Mouse (Mus musculus): ENCODE results near the gene Hectd4. TPM values are rescaled to one million over a fixed set of nuclear protein-coding genes. Genes with fewer than 3 reads are reported as not detected.
A peak's percentile ranks its signal among the peaks of the same experiment; 100 is the strongest.

Gene Hectd4
- polyA plus RNA-seq, 1 experiment from 2014 or later = 18.0 TPM

DNA sequence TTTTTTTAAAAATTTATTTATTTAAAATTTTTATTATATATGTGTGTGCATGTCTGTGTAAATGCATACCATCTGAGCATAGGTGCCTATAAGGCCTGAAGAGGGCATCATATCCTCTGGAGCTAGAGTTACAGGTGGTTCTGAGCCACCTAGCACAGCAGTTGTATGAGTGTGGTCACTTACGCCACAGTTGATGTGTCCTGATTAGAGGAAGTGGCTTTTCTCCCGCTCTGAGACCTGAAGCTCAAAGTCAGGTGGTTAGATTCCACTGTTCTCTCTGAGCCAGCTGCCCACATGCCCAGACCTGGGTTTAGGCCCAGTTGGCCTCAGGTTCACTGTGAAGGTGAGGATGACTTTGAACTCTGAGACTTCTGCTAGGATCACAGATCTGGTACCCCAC lies 44.6 kb downstream of the Hectd4 start:
- peaks cover 65% of the 10 kb centered on the region for H3K36me3 ChIP-seq
- H3K4me2 ChIP-seq (replicated peaks) = no peak overlapping the region
- no peak overlapping the region for H3K4me3 ChIP-seq (replicated peaks)
- 89% methylated on average over 2 of the region's 2 CpGs for WGBS
- H3K27ac ChIP-seq = no peak overlapping the region
- no peaks in the 10 kb centered on the region for H3K4me1 ChIP-seq (replicated peaks)
- no peak overlapping the region for H3K9ac ChIP-seq (replicated peaks)
- no peaks in the 10 kb centered on the region for H3K9me3 ChIP-seq
- no peaks in the 10 kb centered on the region for H3K27me3 ChIP-seq
- no peak for ATAC-seq

DNA sequence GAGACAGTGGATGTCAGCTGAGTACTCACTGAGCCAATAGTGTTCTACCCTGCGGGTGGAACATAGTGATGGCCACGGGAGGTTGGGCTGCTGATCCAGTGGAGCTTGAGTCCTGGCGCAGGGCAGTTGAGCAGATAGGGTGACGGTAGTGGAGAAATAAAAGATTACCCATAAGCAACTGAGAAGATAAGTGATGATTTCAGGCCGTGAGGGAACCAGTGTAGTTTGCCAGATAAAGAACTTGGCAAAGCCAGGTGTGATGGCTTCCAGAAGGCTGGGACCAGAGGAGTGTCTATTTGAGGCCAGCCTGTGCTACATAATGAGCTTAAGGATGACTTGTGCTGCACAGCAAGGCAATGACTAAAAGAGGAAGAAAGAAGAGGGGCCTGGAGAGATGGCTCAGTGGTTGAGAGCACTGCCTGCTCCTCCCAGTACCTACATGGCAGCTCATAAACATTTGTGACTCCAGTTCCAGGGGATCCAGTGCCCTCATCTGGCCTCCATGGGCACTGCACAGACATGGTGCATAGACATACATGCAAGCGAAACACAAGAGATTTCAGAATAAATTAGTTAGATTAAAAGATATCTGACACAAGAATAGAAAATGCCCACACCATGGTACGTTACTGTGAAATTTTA lies 46.8 kb downstream of the Hectd4 start:
- Histone ChIP-seq H3K27me3 (no peaks in the 10 kb centered on the region), H3K4me2 (replicated peaks) (no peak overlapping the region), H3K4me3 (replicated peaks) (no peak overlapping the region), H3K4me1 (replicated peaks) (no peaks in the 10 kb centered on the region), H3K9ac (replicated peaks) (no peak overlapping the region), H3K9me3 (no peaks in the 10 kb centered on the region), H3K36me3 (peaks cover 73% of the 10 kb centered on the region), H3K27ac (no peak overlapping the region)
- ATAC-seq = no peak
- 89% methylated on average over 7 of the region's 7 CpGs for WGBS

DNA sequence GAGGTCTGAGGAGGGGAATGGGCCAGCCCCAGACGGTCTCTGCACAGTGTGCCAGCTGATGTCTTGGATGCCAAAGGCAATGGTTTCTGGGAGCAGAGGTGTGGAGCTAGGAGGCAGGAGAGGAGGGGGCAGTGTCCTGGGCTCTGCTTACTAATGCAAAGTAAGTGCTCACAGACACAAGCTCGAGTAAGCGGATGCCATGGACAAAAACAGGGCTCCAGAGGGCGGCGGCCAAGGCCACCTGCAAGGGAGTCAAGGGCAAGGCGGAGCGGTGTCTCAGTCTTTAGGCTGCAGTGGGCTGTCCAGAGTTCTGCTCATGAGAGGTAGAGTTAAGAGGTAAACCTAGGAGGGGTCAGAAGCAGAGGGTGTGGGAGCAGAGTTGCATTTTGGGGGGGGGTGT lies 51.0 kb downstream of the Hectd4 start:
- Histone ChIP-seq H3K36me3 (peaks cover 80% of the 10 kb centered on the region), H3K27me3 (no peaks in the 10 kb centered on the region), H3K9me3 (no peaks in the 10 kb centered on the region), H3K4me2 (replicated peaks) (no peak overlapping the region), H3K4me1 (replicated peaks) (no peaks in the 10 kb centered on the region), H3K9ac (replicated peaks) (no peak overlapping the region), H3K4me3 (replicated peaks) (no peak overlapping the region), H3K27ac (no peak overlapping the region)
- 0 out of 2 replicates have a peak, but pooled peaks have one; percentile 6 for ATAC-seq
- WGBS = 84% methylated on average over 7 of the region's 7 CpGs

DNA sequence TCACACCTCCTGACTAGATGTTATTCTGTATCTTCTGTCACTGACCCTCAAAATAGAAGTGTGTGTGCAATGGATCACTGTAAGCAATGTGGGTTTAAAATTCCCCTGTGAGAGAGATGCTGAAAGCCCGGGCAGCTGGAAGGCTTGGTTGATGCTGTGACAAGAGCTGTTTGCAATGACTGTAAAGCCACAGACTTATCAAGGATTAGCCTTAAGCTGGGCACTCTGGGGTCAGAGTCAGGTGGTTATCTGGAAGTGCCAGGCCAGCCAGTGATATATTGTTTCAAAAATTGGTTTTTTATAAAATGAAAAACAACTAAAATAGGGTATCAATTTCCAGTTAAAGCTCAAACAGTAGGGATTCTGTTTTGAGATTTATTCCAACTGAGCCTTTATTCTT lies 56.8 kb downstream of the Hectd4 start:
- 82% methylated on average over 1 of the region's 1 CpGs for WGBS
- ATAC-seq = no peak
- Histone ChIP-seq H3K36me3 (peaks cover 75% of the 10 kb centered on the region), H3K4me1 (replicated peaks) (no peaks in the 10 kb centered on the region), H3K9me3 (no peaks in the 10 kb centered on the region), H3K27me3 (no peaks in the 10 kb centered on the region), H3K4me3 (replicated peaks) (no peak overlapping the region), H3K9ac (replicated peaks) (no peak overlapping the region), H3K27ac (no peak overlapping the region), H3K4me2 (replicated peaks) (no peak overlapping the region)

DNA sequence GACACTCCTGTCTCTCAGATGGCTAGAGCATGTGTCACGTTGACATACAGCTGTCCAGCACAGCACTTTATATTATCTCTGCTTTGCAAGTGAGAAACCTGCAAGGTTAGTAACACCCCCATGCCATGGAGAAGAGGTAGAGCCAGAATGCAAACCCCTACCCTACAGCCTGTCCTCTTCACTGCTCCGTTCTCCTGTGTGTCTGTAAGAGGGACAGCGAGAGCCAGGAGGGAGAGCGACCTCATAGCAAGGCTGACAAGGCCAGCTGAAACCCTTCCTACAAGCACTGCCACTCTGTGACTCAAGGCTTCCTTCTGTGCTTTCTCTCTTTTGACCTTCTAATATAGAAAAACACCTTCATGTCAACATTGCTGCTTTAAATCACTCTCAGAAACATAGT lies 60.4 kb downstream of the Hectd4 start:
- Histone ChIP-seq H3K4me1 (replicated peaks) (no peaks in the 10 kb centered on the region), H3K4me3 (replicated peaks) (no peak overlapping the region), H3K9ac (replicated peaks) (no peak overlapping the region), H3K9me3 (no peaks in the 10 kb centered on the region), H3K4me2 (replicated peaks) (no peak overlapping the region), H3K27me3 (no peaks in the 10 kb centered on the region), H3K27ac (no peak overlapping the region), H3K36me3 (peaks cover 69% of the 10 kb centered on the region)
- 96% methylated on average over 4 of the region's 4 CpGs for WGBS
- ATAC-seq = no peak

DNA sequence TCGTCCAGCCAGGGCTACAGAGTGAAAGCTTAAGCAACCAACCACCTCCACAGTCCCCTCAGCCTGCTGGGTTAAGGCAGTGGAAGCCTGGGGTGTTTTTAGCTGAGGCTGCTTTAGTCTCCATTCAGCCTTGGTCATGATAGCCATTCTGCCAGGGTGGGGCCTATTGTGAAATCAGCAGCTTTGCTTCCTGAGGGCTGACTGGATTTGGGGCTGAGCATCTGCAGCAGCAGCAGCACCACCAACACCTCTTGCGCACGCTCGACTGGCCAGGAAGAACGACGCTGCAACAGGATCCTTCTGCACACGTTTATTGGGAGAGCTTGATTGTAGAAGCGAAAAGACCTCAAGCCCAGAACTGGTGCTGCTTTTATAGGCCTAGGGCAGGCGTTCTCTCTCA lies 63.0 kb downstream of the Hectd4 start:
- no peaks in the 10 kb centered on the region for H3K4me1 ChIP-seq (replicated peaks)
- no peak for ATAC-seq
- WGBS = 92% methylated on average over 9 of the region's 9 CpGs

DNA sequence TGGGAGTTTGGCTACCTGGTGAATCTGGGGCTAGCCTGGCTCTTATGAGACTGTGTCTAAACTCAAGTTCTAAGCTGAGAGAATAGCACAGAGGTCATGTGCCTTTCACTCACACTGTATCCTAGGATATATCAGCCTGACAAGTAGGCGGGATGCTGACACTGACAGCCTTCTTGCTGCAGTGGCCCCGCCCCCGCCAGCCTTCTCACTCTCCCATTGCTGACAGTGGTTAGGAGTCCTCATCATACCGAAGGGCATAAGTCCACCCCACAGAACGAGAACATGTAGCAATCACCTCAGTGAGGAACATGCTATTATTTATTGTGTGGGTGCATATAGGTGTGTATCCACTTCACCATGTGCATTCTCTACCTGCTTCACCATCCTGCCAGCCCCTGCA lies 64.8 kb downstream of the Hectd4 start:
- no peaks in the 10 kb centered on the region for H3K27me3 ChIP-seq
- WGBS = 91% methylated on average over 5 of the region's 5 CpGs
- no peak overlapping the region for H3K9ac ChIP-seq (replicated peaks)
- H3K4me2 ChIP-seq (replicated peaks) = no peak overlapping the region
- H3K9me3 ChIP-seq = no peaks in the 10 kb centered on the region
- H3K4me3 ChIP-seq (replicated peaks) = no peak overlapping the region
- H3K27ac ChIP-seq = no peak overlapping the region
- no peaks in the 10 kb centered on the region for H3K4me1 ChIP-seq (replicated peaks)
- peaks cover 79% of the 10 kb centered on the region for H3K36me3 ChIP-seq
- ATAC-seq = no peak

More for the DNA sequence above, 63.0 kb downstream of the Hectd4 start:
- Histone ChIP-seq H3K4me2 (replicated peaks) (no peak overlapping the region), H3K27ac (no peak overlapping the region), H3K9ac (replicated peaks) (no peak overlapping the region), H3K4me3 (replicated peaks) (no peak overlapping the region), H3K9me3 (no peaks in the 10 kb centered on the region), H3K36me3 (peaks cover 83% of the 10 kb centered on the region), H3K27me3 (no peaks in the 10 kb centered on the region)

DNA sequence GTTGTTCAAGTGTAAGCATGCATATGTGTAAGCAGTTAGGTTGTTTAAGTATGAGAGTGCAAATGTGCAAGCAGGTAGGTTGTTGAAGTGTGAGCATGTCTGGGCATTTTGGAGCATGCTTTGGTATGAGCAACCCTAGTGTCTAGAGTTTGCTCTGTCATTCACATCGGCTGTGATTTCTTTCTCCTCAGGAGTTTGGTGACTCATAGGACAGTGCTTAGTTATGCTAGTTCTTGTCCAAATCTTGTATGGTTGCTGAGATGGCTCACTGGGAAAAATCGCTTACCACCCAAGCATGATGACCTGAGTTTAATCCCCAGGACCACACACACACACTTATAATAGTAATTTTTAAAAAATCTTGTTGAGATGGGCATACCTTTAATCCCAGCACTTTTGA lies 67.2 kb downstream of the Hectd4 start:
- Histone ChIP-seq H3K9ac (replicated peaks) (no peak overlapping the region), H3K9me3 (no peaks in the 10 kb centered on the region), H3K36me3 (peaks cover 81% of the 10 kb centered on the region), H3K27ac (no peak overlapping the region), H3K4me3 (replicated peaks) (no peak overlapping the region), H3K27me3 (no peaks in the 10 kb centered on the region), H3K4me2 (replicated peaks) (no peak overlapping the region), H3K4me1 (replicated peaks) (no peaks in the 10 kb centered on the region)
- 94% methylated on average over 2 of the region's 2 CpGs for WGBS
- ATAC-seq = no peak

DNA sequence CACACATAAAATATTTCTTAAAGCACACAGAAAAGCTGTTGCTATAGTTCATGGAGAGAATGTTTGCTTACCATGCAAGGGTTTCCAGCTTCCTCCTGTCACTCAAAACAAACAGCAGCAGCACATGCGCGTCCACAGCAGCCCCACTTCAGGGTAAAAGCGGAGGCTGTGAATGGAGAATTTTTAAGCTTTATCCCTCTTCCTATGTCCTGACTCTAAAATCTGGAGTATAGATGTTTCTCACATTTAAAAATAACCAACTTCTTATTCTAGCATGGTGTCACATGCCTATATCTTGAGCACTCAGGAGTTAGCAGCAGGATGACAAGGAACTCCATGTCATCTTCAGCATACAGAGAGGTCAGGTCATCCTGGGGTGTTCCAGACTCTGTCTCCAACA lies 70.3 kb downstream of the Hectd4 start:
- Histone ChIP-seq H3K27ac (no peak overlapping the region), H3K36me3 (peaks cover 87% of the 10 kb centered on the region), H3K4me3 (replicated peaks) (no peak overlapping the region), H3K27me3 (no peaks in the 10 kb centered on the region), H3K9me3 (no peaks in the 10 kb centered on the region), H3K4me1 (replicated peaks) (no peaks in the 10 kb centered on the region), H3K9ac (replicated peaks) (no peak overlapping the region), H3K4me2 (replicated peaks) (no peak overlapping the region)
- no peak for ATAC-seq
- 96% methylated on average over 3 of the region's 3 CpGs for WGBS

DNA sequence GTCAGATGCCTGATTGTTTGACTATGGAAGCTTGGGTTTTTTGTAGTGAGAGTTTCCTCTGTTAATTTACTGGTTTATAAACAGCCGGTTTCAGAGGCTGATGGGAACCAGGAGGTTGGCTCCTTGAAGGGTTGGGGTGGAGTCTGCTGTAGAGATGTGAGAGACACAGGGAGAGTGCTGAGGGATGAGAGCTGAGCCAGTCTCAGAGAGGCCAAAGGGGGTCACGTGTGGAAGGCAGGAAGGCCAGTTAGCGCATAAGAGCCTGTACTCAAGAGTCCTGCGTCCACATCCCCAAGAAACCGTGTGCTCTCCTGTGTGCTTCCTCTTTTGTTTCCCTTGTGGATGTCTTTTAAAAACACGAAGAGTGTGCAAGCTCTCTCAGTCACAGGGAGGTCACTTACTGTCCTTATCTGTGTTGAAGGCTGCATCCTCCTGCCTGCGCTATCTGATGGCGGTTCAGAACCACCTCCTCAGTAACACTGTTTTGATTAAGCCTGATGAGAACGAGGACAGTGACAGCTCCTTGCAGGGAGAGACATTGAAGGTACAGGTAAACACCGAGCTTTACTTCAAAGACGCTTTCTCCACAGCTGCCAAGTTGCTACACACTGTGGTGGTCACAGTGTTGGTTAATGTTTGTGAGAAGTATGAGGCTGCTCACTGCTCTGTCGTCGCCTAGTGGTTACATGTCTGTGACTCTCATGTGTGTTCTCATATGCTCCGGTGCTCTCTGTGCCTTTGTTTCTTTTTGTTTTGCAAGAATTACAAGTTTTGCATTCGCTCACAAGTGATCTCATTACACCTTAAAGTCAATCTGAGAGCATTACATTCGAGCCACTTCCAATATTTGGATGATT lies 72.5 kb downstream of the Hectd4 start:
- H3K4me2 ChIP-seq (replicated peaks) = no peak overlapping the region
- H3K4me1 ChIP-seq (replicated peaks) = no peaks in the 10 kb centered on the region
- WGBS = 90% methylated on average over 16 of the region's 16 CpGs
- H3K27ac ChIP-seq = no peak overlapping the region
- H3K36me3 ChIP-seq = peaks cover 89% of the 10 kb centered on the region
- H3K27me3 ChIP-seq = no peaks in the 10 kb centered on the region
- no peak overlapping the region for H3K9ac ChIP-seq (replicated peaks)
- H3K9me3 ChIP-seq = no peaks in the 10 kb centered on the region
- H3K4me3 ChIP-seq (replicated peaks) = no peak overlapping the region
- no peak for ATAC-seq

DNA sequence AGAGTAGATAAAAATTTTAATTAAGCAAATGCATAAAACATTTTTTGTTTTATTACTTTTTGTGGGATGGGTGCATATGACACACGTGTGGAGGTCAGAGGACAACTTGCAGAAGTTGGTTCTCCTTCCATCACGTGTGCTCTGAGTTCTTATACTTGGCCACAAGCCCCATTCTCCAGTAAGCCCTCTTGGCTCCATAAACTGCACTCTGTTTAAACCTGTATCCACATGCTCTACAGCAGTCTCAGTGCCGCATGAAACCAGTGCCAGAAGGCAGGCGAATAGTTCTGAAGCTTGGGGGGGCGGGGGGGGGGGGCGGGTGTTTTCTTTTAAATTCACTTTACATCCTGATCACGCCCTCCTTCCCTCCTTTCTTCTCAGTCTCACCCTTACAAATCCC lies 85.0 kb downstream of the Hectd4 start:
- H3K4me1 ChIP-seq (replicated peaks) = no peaks in the 10 kb centered on the region
- H3K9ac ChIP-seq (replicated peaks) = no peak overlapping the region
- no peaks in the 10 kb centered on the region for H3K9me3 ChIP-seq
- no peak overlapping the region for H3K27ac ChIP-seq
- ATAC-seq = no peak
- 93% methylated on average over 7 of the region's 7 CpGs for WGBS
- no peak overlapping the region for H3K4me3 ChIP-seq (replicated peaks)
- no peaks in the 10 kb centered on the region for H3K27me3 ChIP-seq
- no peak overlapping the region for H3K4me2 ChIP-seq (replicated peaks)
- H3K36me3 ChIP-seq = peaks cover 91% of the 10 kb centered on the region

DNA sequence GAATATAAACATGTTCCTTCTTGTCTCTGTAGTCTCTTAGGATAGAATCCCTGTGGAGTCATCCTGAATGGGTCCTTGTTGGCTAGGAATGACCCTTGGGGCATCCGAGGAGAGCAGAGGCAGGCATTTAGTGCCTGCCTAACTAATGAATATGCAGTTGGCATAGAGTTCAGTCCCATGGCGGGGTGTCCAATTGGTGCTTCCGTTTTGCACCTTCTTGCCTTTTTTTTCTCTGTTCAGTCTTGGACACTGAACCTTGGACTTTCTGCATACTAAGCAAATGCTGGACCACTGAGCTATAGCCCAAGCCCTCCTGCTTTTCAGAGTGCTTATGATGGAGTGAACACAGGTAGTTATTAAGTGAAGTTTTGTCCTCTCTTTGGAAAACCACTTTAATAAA lies 87.6 kb downstream of the Hectd4 start:
- H3K4me2 ChIP-seq (replicated peaks) = no peak overlapping the region
- WGBS = 74% methylated on average over 3 of the region's 3 CpGs
- H3K9me3 ChIP-seq = no peaks in the 10 kb centered on the region
- H3K27me3 ChIP-seq = no peaks in the 10 kb centered on the region
- peaks cover 96% of the 10 kb centered on the region for H3K36me3 ChIP-seq
- ATAC-seq = no peak
- H3K4me3 ChIP-seq (replicated peaks) = no peak overlapping the region
- H3K9ac ChIP-seq (replicated peaks) = no peak overlapping the region
- no peak overlapping the region for H3K27ac ChIP-seq
- no peaks in the 10 kb centered on the region for H3K4me1 ChIP-seq (replicated peaks)

Data from midbrain, embryonic 13.5 days (tissue).